Mouse (Mus musculus): Measurements from ENCODE around the gene Gm2431. TPM values are rescaled to one million over a fixed set of nuclear protein-coding genes. Genes with fewer than 3 reads are reported as not detected.

The Gm2431 gene
- not detected in 2 replicates for polyA plus RNA-seq (2015; fragmentation: Nextera tagmentation; extraction: Ambion mirVana)

GRCm38 (mm10) chr7:142258254-142258653, at the start of gene Gm2431:
Gm2431 (minus strand) TSS chr7:142258354.

GRCm38 (mm10) chr7:142303249-142303648, 45.1 kb upstream of the Gm2431 start, which contains the start of gene Krtap5-4:
Krtap5-4 (plus strand) TSS chr7:142303549.

GRCm38 (mm10) chr7:142297018-142297417, 38.9 kb upstream of the Gm2431 start, which contains the start of gene Krtap5-1:
Krtap5-1 (minus strand) TSS chr7:142297118.

GRCm38 (mm10) chr7:142274263-142274662, 16.1 kb upstream of the Gm2431 start, which contains the start of gene Gm4559:
Gm4559 (minus strand) TSS chr7:142274363.

GRCm38 (mm10) chr7:142240978-142241377, 17.2 kb downstream of the Gm2431 start, which contains the start of gene Gm40460:
Gm40460 (minus strand) TSS chr7:142241078.

GRCm38 (mm10) chr7:142229871-142230270, 28.3 kb downstream of the Gm2431 start, which contains the start of gene Krtap5-5:
Krtap5-5 (minus strand) TSS chr7:142229971.

GRCm38 (mm10) chr7:142211559-142211958, 46.6 kb downstream of the Gm2431 start, which contains the start of gene Gm7579:
Gm7579 (plus strand) TSS chr7:142211859.

Other genes with a start within 250 kb of the Gm2431 start
- gene Mob2, start 197.3 kb downstream of the Gm2431 start, polyA plus RNA-seq (2015; fragmentation: Nextera tagmentation; extraction: Ambion mirVana): 79.0 and 80.7 TPM in 2 replicates
- gene Dusp8, start 162.5 kb downstream of the Gm2431 start, polyA plus RNA-seq (2015; fragmentation: Nextera tagmentation; extraction: Ambion mirVana): 3.8 and 3.9 TPM in 2 replicates
- gene Gm45618, start 137.6 kb downstream of the Gm2431 start, polyA plus RNA-seq (2015; fragmentation: Nextera tagmentation; extraction: Ambion mirVana): not detected in 2 replicates
- gene Gm39115, start 122.3 kb downstream of the Gm2431 start, polyA plus RNA-seq (2015; fragmentation: Nextera tagmentation; extraction: Ambion mirVana): not detected in 2 replicates
- not detected in 2 replicates for gene Gm45337, start 113.7 kb downstream of the Gm2431 start, polyA plus RNA-seq (2015; fragmentation: Nextera tagmentation; extraction: Ambion mirVana)
- gene Gm29735, start 101.2 kb downstream of the Gm2431 start, polyA plus RNA-seq (2015; fragmentation: Nextera tagmentation; extraction: Ambion mirVana): not detected in 2 replicates
- gene Gm4553, start 92.6 kb downstream of the Gm2431 start, polyA plus RNA-seq (2015; fragmentation: Nextera tagmentation; extraction: Ambion mirVana): not detected in 2 replicates
- gene Krtap5-2, start 82.3 kb downstream of the Gm2431 start, polyA plus RNA-seq (2015; fragmentation: Nextera tagmentation; extraction: Ambion mirVana): not detected in 2 replicates
- gene Gm10153, start 68.0 kb downstream of the Gm2431 start, polyA plus RNA-seq (2015; fragmentation: Nextera tagmentation; extraction: Ambion mirVana): not detected in 2 replicates
- gene Krtap5-3, start 57.0 kb downstream of the Gm2431 start, polyA plus RNA-seq (2015; fragmentation: Nextera tagmentation; extraction: Ambion mirVana): not detected in 2 replicates
- not detected in 2 replicates for gene Gm7579, start 46.5 kb downstream of the Gm2431 start, polyA plus RNA-seq (2015; fragmentation: Nextera tagmentation; extraction: Ambion mirVana)
- not detected in 2 replicates for gene Krtap5-5, start 28.4 kb downstream of the Gm2431 start, polyA plus RNA-seq (2015; fragmentation: Nextera tagmentation; extraction: Ambion mirVana)
- gene Gm40460, start 17.3 kb downstream of the Gm2431 start, polyA plus RNA-seq (2015; fragmentation: Nextera tagmentation; extraction: Ambion mirVana): not detected in 2 replicates
- gene Gm4559, start 16.0 kb upstream of the Gm2431 start, polyA plus RNA-seq (2015; fragmentation: Nextera tagmentation; extraction: Ambion mirVana): not detected in 2 replicates
- not detected in 2 replicates for gene Krtap5-1, start 38.8 kb upstream of the Gm2431 start, polyA plus RNA-seq (2015; fragmentation: Nextera tagmentation; extraction: Ambion mirVana)
- gene Krtap5-4, start 45.2 kb upstream of the Gm2431 start, polyA plus RNA-seq (2015; fragmentation: Nextera tagmentation; extraction: Ambion mirVana): not detected in 2 replicates
- 1.9 and 2.0 TPM in 2 replicates for gene Ifitm10, start 115.4 kb upstream of the Gm2431 start, polyA plus RNA-seq (2015; fragmentation: Nextera tagmentation; extraction: Ambion mirVana)
- 0.38 TPM in 1 of 2 replicates, not detected in the other for gene Gm49369, start 124.3 kb upstream of the Gm2431 start, polyA plus RNA-seq (2015; fragmentation: Nextera tagmentation; extraction: Ambion mirVana)
- gene Ctsd, start 129.7 kb upstream of the Gm2431 start, polyA plus RNA-seq (2015; fragmentation: Nextera tagmentation; extraction: Ambion mirVana): 230 and 269 TPM in 2 replicates
- 0.39 and 0.79 TPM in 2 replicates for gene Syt8, start 176.5 kb upstream of the Gm2431 start, polyA plus RNA-seq (2015; fragmentation: Nextera tagmentation; extraction: Ambion mirVana)
- 4.7 and 8.0 TPM in 2 replicates for gene Tnni2, start 183.5 kb upstream of the Gm2431 start, polyA plus RNA-seq (2015; fragmentation: Nextera tagmentation; extraction: Ambion mirVana)
- 82.2 and 114 TPM in 2 replicates for gene Lsp1, start 202.5 kb upstream of the Gm2431 start, polyA plus RNA-seq (2015; fragmentation: Nextera tagmentation; extraction: Ambion mirVana)
- 0.48 and 1.4 TPM in 2 replicates for gene Tnnt3, start 240.5 kb upstream of the Gm2431 start, polyA plus RNA-seq (2015; fragmentation: Nextera tagmentation; extraction: Ambion mirVana)